Mouse (Mus musculus) cerebellum, adult 2 months (tissue): ENCODE results near the gene Fli1. TPM values are rescaled to one million over a fixed set of nuclear protein-coding genes. Genes with fewer than 3 reads are reported as not detected.
A peak's percentile ranks its signal among the peaks of the same experiment; 100 is the strongest.

Experiments
- DNase-seq, 2 experiments: peaks; one replicate each; pipeline ENCODE4 v3.0.0; 2021
- H3K27ac ChIP-seq: fragments of 200-500 bp; 2 replicates; pipeline ENCODE4 v1.5.1; 2012; ENCODE audit warnings: low read length, control low read depth, inconsistent platforms; ENCODE audit not compliant: insufficient read depth
- H3K27me3 ChIP-seq: fragments of 200-500 bp; 2 replicates; pipeline ENCODE4 v1.6.1; 2012; ENCODE audit warnings: inconsistent platforms, mild to moderate bottlenecking, low read length, moderate library complexity; ENCODE audit not compliant: control insufficient read depth, insufficient read depth
- H3K4me1 ChIP-seq: fragments of 200-500 bp; 2 replicates; pipeline ENCODE4 v1.6.1; 2011; ENCODE audit warnings: low read length; ENCODE audit not compliant: control insufficient read depth, insufficient read depth
- H3K4me3 ChIP-seq: fragments of 200-500 bp; replicated peaks from 2 replicates; pipeline ENCODE3; 2011; ENCODE audit warnings: mild to moderate bottlenecking, low read depth, low read length, control low read depth; ENCODE audit not compliant: insufficient read depth
- CTCF ChIP-seq: fragments of 200-500 bp; IDR thresholded peaks from 2 replicates; pipeline ENCODE4 v1.5.1; 2011; ENCODE audit warnings: low read depth, mild to moderate bottlenecking, control low read depth, low read length, moderate library complexity, borderline replicate concordance; ENCODE audit not compliant: insufficient read depth
- POLR2A ChIP-seq: fragments of 200-500 bp; IDR thresholded peaks from 2 replicates; pipeline ENCODE4 v1.6.1; 2011; ENCODE audit warnings: low read length, control low read depth, borderline replicate concordance; ENCODE audit not compliant: insufficient read depth
- WGBS: fragments of 180-500 bp; shearing (Covaris S2); methylation state at CpG from one replicate; pipeline ENCODE4 v1.1.7; 2018; 5-methylcytosine and 5-hydroxymethylcytosine counted together
- polyA plus RNA-seq: library from polyadenylated mRNA; depleted of rRNA; stranded (reverse); fragments of >200 nt; gene quantifications from 2 replicates; pipeline ENCODE4 v1.2.3, GENCODE M21; 2012; rRNA removed

Fli1 gene
- polyA plus RNA-seq, 1 experiment, result 2.2 TPM

- no peak overlapping the region for H3K27ac ChIP-seq
- DNase-seq, result no peak
- no peaks in the 10 kb centered on the region for H3K4me1 ChIP-seq
- H3K27me3 ChIP-seq, result no peaks in the 10 kb centered on the region
- TF ChIP-seq POLR2A (no peak), CTCF (peak; percentile 17; the same call in 1 of the 2 replicates)
- no peak overlapping the region for H3K4me3 ChIP-seq
- 97% methylated on average over 1 of the region's 1 CpGs for WGBS
These were observed 154.5 kb downstream of the Fli1 start for GRCm38 (mm10) chr9:32388120-32388519.

- H3K27me3 ChIP-seq, result no peaks in the 10 kb centered on the region
- no peak for TF ChIP-seq POLR2A
- no peak for TF ChIP-seq CTCF
- no peak for DNase-seq
- no peaks in the 10 kb centered on the region for H3K4me1 ChIP-seq
- H3K4me3 ChIP-seq, result no peak overlapping the region
- H3K27ac ChIP-seq, result no peak overlapping the region
- 75% methylated on average over 4 of the region's 4 CpGs for WGBS
These were observed 157.8 kb downstream of the Fli1 start for GRCm38 (mm10) chr9:32384906-32385305.

- WGBS, result 64% methylated on average over 5 of the region's 5 CpGs
- TF ChIP-seq CTCF (no peak), POLR2A (no peak)
- Histone ChIP-seq H3K4me3 (no peak overlapping the region), H3K4me1 (no peaks in the 10 kb centered on the region), H3K27me3 (no peaks in the 10 kb centered on the region), H3K27ac (no peak overlapping the region)
- peak in 1 of 2 experiments; percentile 7 for DNase-seq
These were observed 165.6 kb downstream of the Fli1 start for GRCm38 (mm10) chr9:32376863-32377590.

- 84% methylated on average over 7 of the region's 7 CpGs for WGBS
- TF ChIP-seq POLR2A (no peak), CTCF (no peak)
These were observed 166.6 kb downstream of the Fli1 start for GRCm38 (mm10) chr9:32376031-32376430.

GRCm38 (mm10) chr9:32373656-32374055 is 169.0 kb downstream of the Fli1 start:
- TF ChIP-seq POLR2A (no peak), CTCF (no peak)
- WGBS, result 88% methylated on average over 6 of the region's 6 CpGs
- Histone ChIP-seq H3K27ac (no peak overlapping the region), H3K4me1 (no peaks in the 10 kb centered on the region), H3K27me3 (no peaks in the 10 kb centered on the region), H3K4me3 (no peak overlapping the region)
- DNase-seq, result no peak

More at GRCm38 (mm10) chr9:32376031-32376430, 166.6 kb downstream of the Fli1 start:
- DNase-seq, result no peak
- H3K4me1 ChIP-seq, result no peaks in the 10 kb centered on the region
- H3K27ac ChIP-seq, result no peak overlapping the region
- H3K27me3 ChIP-seq, result no peaks in the 10 kb centered on the region
- H3K4me3 ChIP-seq, result no peak overlapping the region

Other genes starting within 250 kb of the Fli1 start
- 0.21 and 0.23 TPM in 2 replicates for gene Kcnj5, start 198.5 kb downstream of the Fli1 start, polyA plus RNA-seq
- not detected in 2 replicates for gene Kcnj1, start 170.4 kb downstream of the Fli1 start, polyA plus RNA-seq
- 5.8 and 6.8 TPM in 2 replicates for gene Ets1, start 93.4 kb upstream of the Fli1 start, polyA plus RNA-seq